Mouse (Mus musculus) MN1 (cell line): ENCODE measurements around the gene 1700023F06Rik.
A peak's percentile ranks its signal among the peaks of the same experiment; 100 is the strongest.
"Not testable (repeated sequence)": the region's sequence is repeated elsewhere in the genome, so short reads cannot be mapped to it uniquely, and the experiment has no call there.

ENCODE experiments used
- DNase-seq: peaks from one replicate; pipeline ENCODE4 v3.0.0-alpha.2; 2016; ENCODE audit warnings: low spot score

1700023F06Rik gene

DNA sequence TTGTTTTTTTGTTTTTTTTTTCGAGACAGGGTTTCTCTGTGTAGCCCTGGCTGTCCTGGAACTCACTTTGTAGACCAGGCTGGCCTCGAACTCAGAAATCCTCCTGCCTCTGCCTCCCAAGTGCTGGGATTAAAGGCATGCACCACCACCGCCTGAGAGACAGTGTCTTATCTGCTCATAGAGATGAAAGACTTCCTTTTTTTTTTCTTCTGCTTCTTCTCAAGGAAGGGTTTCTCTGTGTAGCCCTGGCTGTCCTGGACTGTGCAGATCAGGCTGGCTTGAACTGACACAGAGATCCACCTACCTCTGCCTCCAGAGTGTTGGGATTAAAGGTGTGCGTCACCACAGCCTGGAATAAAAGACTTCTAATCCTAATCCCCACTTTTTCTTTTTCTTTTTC lies 14.4 kb upstream of the 1700023F06Rik start:
- DNase-seq, result not testable (repeated sequence)

DNA sequence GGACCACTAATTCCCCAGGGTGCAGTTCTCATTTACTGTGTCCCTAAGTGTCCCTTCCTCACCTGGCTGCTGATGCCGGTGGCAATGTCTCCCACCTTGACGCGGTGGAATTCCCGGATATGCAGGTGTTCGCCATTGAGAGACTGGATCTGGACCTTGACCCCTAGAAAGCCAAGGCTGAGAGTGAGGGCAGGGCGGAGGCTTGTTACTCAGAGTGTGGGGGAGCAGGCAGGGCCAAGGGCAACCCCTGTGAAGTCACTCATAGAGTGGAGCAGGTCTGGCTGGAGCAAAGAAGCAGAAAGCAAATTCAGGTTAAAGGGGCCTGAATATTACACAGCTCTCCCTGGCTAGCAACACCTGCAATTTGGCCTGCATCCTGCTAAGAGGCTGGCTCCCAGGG lies 13.1 kb upstream of the 1700023F06Rik start:
- DNase-seq, result no peak

DNA sequence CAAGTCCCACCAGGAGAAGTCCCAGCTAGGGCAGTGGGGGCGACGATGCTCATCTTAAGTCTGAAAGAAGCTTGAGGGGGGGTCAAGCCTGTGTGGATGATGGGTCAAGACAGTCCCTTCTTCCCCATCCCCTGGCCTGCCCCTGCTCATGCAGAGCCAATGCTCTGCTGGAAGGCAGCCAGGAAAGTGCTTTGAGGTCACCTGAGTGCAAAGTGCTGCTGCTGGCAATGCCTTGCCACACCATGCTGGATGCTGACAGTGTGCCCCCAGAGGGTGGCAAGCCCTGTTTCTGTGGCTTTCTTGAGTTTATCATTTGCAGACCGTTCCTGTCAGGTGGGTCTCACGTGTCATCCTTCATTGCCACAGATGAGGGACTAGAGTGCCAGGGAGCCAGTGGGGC lies 11.6 kb upstream of the 1700023F06Rik start:
- DNase-seq, result peak; percentile 20

DNA sequence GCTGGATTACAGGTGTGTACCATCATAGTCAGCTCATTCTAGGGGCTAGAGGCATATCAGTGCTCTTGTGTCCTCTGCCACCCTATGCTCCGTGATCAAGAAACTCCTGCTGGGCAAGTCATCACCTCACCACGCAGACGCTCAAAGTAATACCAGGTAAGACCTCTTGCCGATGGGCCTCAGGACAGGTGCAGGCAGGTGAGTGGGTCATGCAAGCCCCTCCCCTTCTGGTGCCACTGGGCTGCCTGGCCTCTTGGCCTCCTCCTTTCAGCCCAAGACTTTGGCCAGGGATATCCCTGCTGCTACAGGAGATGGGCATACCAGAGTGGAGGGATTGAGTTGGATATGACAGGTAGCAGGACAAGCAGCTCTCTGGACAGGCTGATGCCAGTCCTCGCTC lies 10.9 kb upstream of the 1700023F06Rik start:
- DNase-seq, result no peak

DNA sequence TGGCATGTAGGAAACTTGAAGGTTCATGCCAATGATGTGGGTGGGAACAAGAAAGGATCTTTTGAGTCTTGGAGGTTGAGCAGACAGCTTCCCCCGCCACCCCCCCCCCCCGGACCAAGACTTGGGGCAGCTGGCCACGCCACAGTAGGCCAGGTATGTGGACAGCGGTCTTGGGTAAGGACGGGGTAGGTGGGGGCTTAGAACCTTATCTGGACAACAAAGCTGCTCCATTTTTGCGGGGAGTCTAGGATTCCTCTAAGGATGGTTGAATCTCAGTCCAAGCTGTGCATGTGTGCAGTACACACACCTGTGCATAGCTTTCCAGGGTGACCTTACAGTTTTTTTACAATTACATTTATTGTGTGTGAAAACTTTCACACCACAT lies 10.2 kb upstream of the 1700023F06Rik start:
- DNase-seq, result no peak

DNA sequence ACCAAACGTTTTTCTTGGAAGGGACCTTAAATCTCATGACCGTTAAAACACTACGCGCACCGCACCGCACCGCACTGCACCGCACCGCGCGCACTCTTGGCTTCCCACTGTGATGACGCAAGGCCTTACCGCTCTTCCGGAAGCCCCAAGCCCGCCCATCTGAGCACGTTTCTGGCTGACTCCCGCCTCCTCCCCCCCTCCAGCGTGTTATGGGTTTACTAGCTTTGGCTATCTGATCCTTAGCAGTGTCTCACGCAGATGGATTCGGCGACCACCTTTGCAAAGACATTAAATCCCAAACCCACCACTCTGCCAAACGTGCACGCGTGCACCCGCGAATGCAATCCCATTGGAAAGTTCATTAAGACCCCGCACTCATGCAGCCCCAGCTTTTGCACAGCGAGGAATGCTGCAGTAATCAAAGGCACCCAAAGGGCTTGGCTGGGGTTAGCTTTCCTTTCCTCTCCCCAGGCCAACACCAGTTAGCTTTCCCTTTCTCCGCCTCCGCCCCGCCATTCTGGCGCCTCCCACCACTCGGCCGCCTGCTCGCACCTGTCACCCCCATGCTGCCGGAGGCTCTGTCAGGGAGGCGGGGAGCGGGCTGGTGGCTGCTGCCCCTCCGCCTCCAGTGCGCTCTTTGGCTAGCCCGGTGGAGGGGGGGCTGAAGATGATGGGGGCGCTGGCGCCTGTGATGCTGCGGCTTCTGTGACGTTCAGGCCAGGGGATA lies 9.6 kb upstream of the 1700023F06Rik start, which contains the start of gene Spata32:
Spata32 (minus strand) TSS at position 643 of the 727 bp plus-strand sequence.
- peak; percentile 41 for DNase-seq

DNA sequence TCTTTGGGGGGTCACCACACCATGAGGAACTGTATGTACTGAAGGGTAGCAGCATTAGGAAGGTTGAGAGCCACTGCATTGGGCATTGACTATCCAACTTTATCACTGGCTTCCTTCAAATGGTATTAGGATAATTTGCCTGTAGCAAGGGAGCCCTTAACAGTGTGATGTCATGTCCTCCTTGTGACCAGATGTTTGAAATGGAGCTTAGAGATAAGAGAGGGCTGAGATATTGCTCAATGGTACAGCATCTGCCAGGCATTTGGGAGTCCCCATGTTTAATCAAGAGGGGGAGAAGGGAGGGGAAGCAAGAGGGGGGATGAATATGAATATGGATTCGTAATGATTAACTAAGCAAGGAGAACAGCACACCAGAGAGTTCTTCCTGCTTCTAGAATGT lies 7.0 kb upstream of the 1700023F06Rik start:
- peak; percentile 13 for DNase-seq

DNA sequence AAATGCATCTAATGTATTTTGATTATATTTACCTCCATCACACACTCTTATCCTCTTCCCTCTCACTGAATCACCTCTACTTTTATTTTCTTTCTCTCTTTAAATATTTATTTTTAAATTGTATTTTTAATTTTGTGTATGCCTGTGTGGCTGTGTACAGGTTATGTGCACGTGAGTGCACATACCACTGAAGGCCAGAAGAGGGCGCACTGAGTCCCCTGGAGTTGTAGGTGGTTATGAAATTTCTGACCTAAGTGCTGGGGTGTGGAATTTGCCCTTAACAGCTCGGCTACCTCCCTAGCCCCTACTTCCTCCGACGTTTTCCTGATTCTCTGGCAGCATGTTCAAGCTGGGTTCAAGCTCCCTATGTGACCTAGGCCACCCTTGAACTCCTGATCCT lies 5.4 kb upstream of the 1700023F06Rik start:
- no peak for DNase-seq

DNA sequence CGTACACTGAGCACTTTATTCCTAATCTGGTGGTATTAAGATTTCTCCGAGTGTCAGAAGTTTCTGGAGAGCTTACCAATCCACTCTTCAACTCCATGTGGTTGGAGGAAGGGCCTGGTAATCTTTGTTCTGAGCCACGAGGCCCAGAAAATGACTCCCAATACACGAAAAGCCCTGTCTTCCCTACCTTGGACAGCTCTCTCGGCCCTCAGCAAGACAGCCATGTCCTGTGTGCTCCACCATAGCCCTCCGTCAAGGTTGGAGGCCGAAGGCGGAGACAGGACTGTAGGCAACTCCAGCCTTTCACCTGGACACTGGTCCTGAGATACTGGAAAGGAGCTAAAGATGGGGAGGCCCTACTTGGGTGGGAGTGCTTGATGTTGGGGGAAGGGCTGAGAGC lies 1.9 kb upstream of the 1700023F06Rik start:
- no peak for DNase-seq

DNA sequence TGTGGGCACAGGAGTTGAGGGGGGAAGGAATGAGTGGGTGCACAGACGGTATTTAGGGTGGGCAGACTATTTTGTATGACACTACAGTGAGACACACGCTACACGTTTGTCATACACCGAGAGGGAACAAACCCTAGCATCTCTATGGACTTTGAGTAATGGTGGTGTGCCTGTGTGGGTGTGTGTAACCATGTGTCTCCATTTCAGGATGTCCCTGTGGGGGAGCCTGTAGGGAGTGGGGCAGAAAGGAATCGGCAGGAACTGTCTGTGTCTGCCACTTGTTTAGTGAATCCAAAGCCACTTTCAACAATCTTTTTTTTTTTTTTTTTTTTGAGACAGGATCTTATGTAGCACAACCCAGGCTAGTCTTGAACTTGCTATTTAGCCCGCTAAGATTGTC lies 2.2 kb downstream of the 1700023F06Rik start:
- DNase-seq, result no peak

DNA sequence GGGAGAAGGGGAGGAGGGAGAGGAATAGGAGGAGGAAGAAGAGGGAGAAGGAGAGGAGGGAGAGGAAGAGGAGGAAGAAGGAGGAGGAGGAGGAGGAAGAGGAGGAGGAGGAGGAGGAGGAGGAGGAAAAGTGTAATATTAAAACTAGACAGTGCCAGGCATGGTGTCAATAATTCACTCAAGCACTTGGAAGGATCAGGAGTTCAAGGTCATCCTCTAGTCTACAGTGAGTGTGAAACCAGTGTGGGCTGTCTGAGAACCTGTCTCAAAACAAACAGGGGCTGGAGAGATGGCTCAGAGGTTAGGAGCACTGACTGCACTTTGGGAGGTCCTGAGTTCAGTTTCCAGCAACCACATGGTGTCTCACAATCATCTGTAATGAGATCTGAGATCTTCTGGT lies 6.0 kb downstream of the 1700023F06Rik start:
- DNase-seq, result no peak

DNA sequence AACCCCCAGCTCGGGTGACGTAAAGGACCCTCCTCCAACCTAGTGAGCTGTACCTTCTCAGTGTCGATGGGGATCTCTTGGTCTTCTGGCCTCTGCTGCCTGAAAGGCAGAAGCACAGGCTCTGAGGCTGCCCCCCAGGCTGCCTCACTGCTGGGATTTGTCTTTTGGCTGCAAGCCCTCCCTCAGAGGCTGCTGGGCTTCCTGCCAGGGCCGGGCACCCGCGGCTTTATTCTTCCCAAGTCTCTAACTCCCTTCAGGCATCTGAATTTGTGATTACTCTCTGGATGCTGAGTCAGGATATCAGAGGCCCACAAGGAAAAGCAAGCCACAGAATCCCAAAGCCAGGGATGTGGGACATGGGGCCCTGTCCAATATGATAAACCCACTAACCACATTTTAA lies 6.7 kb downstream of the 1700023F06Rik start:
- DNase-seq, result peak; percentile 79

DNA sequence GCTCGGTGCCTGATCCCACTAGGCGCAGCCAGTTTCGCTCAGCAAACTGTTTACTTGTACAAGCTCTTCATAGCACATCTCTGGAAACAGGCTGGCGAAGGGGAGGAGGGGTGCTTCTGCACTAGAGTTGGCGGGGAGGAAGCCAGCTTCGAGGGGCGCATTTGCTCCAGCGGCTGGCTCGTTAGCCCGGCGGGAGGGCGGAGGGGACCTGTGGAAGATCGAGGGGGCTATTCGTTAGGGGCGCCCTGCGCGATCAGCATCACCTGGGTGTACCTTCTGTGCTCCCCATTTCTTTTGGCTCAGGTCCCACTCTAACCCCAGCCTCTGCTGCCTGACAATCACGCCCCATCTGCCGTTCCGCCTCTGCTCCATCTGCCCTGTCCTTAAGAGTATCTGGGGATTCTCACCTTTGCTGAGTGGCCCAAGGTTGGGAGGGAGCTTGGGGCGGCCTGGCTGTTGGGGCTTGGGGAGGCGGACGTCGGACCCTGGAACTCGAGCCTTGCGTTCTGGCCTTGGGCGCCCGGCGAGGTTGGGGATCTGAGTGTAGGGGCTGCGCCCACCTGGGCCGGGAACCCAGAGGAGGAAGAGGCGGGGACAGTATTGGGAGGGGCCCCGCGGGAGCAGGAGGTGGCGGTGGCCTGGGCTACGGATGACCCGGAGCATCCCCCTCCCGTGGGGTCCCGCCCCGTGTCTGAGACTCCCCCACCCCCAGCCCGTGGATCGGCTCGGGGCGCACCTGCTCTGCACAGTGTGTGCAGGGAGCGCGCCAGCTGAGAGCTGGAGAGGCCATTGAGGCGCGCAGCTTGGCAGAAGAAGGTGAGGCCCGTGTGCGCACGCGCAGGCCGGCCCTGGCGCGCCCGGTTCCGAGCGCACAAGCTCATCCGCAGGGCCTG lies 9.2 kb downstream of the 1700023F06Rik start:
- DNase-seq, result no peak

DNA sequence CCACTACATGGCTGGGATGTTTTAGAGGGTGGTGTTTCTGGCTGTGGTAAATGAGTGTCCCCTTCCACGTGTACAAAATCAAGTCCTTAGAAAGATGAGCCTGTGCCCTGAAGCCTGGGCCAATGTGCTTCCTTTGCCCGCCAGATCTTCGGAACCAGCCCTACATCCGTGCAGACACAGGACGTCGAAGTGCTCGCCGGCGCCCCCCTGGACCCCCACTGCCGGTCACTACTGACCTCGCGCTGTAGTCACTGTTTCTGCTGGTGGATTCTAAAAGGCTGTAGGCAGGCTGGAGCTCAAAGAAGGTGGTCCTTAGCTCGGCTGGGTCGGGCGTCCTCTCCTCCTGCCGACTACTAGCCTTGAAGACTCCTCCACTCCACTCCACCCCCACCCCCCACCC lies 10.0 kb downstream of the 1700023F06Rik start:
- DNase-seq, result no peak

DNA sequence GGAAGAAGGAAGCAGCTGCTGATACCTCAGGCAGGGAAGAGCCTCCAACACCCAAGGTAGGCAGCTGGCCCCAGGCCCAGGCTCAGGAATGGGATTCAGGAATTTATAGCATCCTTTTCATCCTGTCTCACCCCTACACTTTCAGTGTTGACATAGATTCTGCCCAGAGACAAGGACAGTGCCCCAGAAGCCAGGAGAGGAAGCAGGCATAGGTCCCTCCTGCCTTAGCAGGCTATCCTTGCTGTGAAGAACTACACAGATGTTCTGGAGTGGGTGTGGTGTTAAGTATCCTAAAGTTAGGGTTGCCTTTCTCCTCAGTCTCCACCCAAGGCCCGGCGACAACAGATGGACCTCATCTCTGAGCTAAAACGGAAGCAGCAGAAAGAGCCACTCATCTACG lies 11.0 kb downstream of the 1700023F06Rik start:
- DNase-seq, result no peak

DNA sequence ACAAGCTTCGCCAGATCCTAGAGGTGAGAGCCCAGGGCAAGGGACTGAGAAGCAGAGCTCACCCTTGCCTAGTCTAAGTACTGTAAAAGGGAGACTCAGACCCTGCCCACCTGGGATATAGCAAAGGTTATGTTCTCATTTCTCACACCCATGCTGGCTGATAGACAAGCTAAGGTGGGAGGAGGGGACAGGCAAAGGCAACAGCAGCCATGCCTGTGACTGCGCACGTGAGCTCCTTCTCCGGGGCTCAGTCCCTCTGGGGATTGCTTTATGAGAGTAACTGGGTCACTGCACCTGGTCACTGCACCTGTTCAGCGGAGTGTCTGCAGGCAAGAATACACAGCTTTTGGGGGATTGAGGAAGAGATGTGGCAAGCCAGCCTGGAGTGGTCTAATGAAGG lies 12.7 kb downstream of the 1700023F06Rik start:
- DNase-seq, result no peak

DNA sequence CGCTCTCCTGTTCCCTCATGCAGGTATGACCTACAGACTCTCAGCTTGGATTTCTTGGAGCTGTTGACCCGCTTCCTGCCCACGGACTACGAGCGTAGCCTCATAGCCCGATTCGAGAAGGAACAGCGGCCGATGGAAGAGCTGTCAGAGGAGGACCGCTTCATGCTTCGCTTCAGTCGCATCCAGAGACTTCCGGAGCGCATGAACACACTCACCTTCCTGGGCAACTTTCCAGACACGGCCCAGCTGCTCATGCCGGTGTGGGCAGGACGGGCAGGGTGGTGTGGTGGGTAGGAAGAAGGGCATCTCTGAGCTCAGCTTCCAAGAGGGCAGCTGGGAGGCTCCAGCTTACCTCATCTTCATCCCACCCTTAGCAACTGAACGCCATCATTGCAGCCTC lies 13.1 kb downstream of the 1700023F06Rik start:
- DNase-seq, result no peak

DNA sequence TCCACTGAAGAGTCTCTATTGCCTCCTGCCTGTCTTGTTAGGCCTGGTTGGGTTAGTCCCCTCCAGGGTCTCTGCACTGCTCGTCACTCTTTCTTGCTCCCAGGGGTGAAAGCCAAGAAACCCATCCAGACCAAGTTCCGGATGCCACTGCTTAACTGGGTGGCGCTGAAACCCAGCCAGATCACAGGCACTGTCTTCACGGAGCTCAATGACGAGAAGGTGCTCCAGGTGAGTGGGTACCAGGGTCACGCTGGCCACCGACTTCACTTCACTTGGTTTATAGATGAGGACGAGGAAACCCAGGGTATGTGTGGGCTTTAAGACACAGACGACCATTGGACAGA lies 14.6 kb downstream of the 1700023F06Rik start:
- DNase-seq, result no peak

DNA sequence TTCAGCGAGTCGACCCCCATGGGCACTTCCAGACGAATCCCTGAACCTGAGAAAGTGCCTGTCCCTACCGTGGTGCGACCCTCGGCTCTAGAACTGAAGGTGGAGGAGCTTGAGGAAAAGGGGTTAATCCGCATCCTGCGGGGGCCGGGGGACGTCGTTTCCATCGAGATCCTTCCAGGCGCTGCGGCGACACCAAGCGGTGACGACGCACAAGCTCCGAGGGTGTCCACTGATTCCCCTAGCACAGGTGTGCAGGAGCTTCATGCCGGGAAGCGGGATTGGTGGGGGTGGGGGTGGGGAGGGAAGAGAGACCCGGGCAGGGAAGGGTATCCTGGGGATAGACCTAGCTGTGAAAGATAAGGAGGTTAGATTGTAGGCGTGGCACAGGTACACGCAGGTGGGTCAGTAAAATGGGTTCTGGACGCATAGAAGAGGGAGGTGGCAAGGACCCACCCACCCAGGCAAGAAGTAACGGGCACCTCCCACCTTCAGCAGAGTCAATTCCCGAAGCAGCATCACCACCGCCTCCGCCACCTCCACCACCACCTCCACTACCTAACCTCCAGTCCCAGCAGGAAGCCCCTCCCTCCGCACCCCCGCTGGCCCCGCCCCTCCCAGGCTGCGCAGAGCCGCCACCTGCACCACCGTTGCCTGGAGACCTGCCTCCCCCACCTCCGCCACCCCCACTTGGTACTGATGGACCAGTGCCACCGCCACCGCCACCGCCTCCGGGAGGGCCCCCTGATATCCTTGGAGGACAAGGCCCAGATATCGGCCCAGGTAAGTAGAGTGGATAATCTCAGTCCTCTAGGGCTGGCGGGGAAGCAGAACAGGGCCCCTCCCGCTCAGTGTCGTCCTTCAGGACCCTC lies 15.2 kb downstream of the 1700023F06Rik start:
- no peak for DNase-seq

DNA sequence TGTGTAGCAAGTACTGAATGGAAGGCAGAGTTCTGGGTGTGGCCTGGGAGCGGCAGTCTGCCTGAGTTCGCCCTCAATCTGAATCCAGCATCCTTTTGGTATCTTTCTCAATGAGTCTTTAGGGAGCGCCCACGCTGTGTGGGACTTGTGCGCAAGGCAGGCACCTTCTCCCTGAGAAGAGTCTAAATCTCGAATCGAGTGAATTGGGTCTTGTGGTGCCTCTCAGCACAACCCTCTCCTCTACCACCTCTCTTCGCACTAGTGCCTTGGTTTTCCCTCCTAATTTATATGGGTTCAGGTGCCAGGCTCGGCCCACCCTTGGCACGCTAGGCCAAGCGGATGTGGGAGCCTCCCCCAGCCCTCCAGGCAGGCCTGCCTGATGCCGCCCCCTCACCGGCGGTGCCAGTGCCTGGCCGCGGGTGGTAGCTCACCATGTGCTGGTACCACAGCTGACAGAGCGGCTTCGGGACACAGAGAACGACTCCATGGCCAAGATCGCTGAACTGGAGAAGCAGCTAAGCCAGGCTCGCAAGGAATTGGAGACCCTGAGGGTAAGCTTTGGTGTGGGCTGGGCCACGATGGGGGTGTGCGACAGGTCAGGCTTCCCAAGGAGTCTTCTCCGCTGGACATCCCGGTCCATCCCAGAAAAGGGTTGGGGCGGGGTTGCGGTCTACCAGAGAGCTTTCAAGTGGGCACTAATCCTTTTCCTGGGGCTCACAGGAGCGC lies 16.0 kb downstream of the 1700023F06Rik start:
- no peak for DNase-seq

DNA sequence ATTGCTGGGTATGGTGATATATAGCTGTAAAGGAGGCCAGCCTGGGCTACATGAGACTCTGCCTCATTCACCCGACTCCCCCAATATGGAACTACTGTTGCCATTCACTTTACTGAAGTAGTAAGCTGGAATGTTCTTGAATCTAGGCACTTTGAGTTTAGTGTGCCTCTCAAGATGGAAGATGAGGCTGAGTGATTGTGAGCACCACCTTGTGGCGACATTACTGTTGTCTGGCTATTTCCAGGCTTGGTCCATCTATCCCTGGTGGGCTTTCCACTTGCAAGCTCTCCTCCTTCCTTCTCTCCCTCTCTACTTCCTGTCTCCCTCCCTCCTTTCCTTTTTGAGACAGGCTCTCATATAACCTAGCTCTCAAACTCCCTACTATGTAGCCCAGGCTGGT lies 23.5 kb downstream of the 1700023F06Rik start:
- DNase-seq, result peak; percentile 55

DNA sequence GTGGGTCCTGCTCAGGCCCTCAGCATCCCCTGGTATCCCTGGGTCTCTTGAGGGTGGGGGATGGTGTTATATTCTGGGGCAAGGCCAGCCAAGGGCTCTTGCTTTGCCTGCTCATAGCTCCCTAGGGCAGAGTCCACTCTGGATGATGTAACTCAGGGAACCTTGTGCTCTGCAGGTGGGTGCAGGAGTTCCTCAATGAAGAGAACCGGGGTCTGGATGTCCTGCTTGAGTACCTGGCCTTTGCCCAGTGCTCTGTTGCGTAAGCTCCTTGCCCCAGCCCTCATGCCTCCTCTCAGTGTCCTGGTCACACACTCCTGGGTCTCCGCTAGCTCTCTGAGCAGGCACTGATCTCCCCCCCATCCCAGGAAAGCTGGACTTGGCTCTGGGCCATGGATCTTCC lies 26.4 kb downstream of the 1700023F06Rik start:
- DNase-seq, result no peak
